Mouse (Mus musculus) heart, embryonic 11.5 days (tissue): ENCODE measurements around the gene Fermt3. TPM values are rescaled to one million over a fixed set of nuclear protein-coding genes. Genes with fewer than 3 reads are reported as not detected.

Experiments used
- ATAC-seq: fragments of 200-750 bp; cut with Nextera tagmentation; replicated peaks from 2 replicates; pipeline ENCODE4 v1.8.0; 2017; ENCODE audit warnings: moderate library complexity; ENCODE audit not compliant: insufficient number of reproducible peaks, low FRiP score, low TSS enrichment
- H3K27ac ChIP-seq: fragments of 300-500 bp; sonication (generic); 2 replicates; pipeline ENCODE4 v1.5.1; 2014; ENCODE audit warnings: mild to moderate bottlenecking, low read depth, low read length
- H3K27me3 ChIP-seq: fragments of 300-500 bp; sonication (generic); 2 replicates; pipeline ENCODE4 v1.6.1; 2014; ENCODE audit warnings: mild to moderate bottlenecking, low read length, mixed read lengths; ENCODE audit not compliant: control insufficient read depth, insufficient read depth
- H3K36me3 ChIP-seq: fragments of 300-500 bp; sonication (generic); 2 replicates; pipeline ENCODE4 v1.6.1; 2014; ENCODE audit warnings: mild to moderate bottlenecking, low read length, moderate library complexity, mixed read lengths; ENCODE audit not compliant: control insufficient read depth, insufficient read depth
- H3K4me1 ChIP-seq: fragments of 300-500 bp; sonication (generic); 2 replicates; pipeline ENCODE4 v1.6.1; 2014; ENCODE audit warnings: low read length; ENCODE audit not compliant: control insufficient read depth, insufficient read depth
- H3K4me2 ChIP-seq: fragments of 300-500 bp; sonication (generic); 2 replicates; pipeline ENCODE4 v1.6.1; 2014; ENCODE audit warnings: mild to moderate bottlenecking, moderate library complexity
- H3K4me3 ChIP-seq: fragments of 300-500 bp; sonication (generic); 2 replicates; pipeline ENCODE4 v1.5.1; 2014; ENCODE audit warnings: low read depth, low read length
- H3K9ac ChIP-seq: fragments of 300-500 bp; sonication (generic); 2 replicates; pipeline ENCODE4 v1.6.1; 2014; ENCODE audit warnings: mild to moderate bottlenecking, low read depth, low read length, moderate library complexity
- H3K9me3 ChIP-seq: fragments of 300-500 bp; sonication (generic); replicated peaks from 2 replicates; pipeline ENCODE4 v1.6.1; 2016; ENCODE audit warnings: low read length; ENCODE audit not compliant: control insufficient read depth
- WGBS: fragments of 180-500 bp; shearing (Covaris S2); extraction: QIAGEN DNeasy Blood & Tissue Kit; methylation state at CpG from one replicate; pipeline ENCODE4 v1.1.7; 2014; ENCODE audit not compliant: insufficient replicate concordance; 5-methylcytosine and 5-hydroxymethylcytosine counted together
- polyA plus RNA-seq: library from polyadenylated mRNA; unstranded; fragments of >200 nt; fragmentation: Nextera tagmentation; extraction: Ambion mirVana; gene quantifications from 2 replicates; pipeline ENCODE4 v1.2.1, GENCODE M21; 2014

Gene Fermt3
- polyA plus RNA-seq, 1 experiment from 2014 or later = 11.9 TPM

DNA sequence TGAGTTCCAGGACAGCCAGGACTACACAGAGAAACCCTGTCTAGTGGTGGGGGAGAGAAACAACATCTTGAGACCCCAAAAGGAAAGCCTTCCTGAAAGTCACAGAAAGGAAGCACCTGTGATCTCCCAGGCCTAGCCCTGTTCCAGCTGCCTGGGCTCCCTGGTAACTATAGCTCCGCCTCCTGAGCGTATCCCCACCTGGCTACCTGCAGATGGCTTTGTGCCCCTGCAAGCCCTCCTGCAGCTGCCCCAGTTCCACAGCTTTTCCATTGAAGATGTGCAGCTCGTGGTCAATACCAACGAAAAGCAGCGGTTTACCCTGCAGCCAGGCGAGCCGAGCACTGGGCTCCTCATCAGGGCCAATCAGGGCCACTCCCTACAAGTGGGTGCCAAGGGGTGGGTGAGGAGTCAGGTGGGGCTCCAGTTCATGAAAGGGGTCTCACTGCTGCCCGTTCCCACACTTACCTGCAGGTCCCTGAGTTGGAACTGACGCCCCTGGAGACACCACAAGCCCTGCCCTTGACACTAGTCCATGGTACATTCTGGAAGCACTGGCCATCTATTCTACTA lies 21.5 kb downstream of the Fermt3 start:
- WGBS = 82% methylated on average over 9 of the region's 9 CpGs
- Histone ChIP-seq H3K4me3 (no peak overlapping the region), H3K4me1 (peaks cover 21% of the 10 kb centered on the region), H3K9me3 (peaks cover 4% of the 10 kb centered on the region; the same call in 1 of the 2 replicates), H3K4me2 (no peak overlapping the region), H3K27ac (no peak overlapping the region), H3K36me3 (peaks cover 20% of the 10 kb centered on the region), H3K9ac (no peak overlapping the region), H3K27me3 (no peaks in the 10 kb centered on the region)
- ATAC-seq = no peak

- H3K9ac ChIP-seq = peak within 1 kb of the TSS; percentile 78
- H3K4me3 ChIP-seq = peak within 1 kb of the TSS; percentile 67
- peaks cover 20% of the 10 kb centered on the region for H3K36me3 ChIP-seq
- ATAC-seq = peak; percentile 58
- peak within 1 kb of the TSS; percentile 93 for H3K4me2 ChIP-seq
- no peaks in the 10 kb centered on the region for H3K27me3 ChIP-seq
- peaks cover 22% of the 10 kb centered on the region for H3K4me1 ChIP-seq
- WGBS = under 1% methylated on average over 24 of the region's 24 CpGs
- H3K27ac ChIP-seq = peak within 1 kb of the TSS; percentile 85
- peaks cover 4% of the 10 kb centered on the region; the same call in 1 of the 2 replicates for H3K9me3 ChIP-seq
Observed at GRCm38 (mm10) chr19:6996006-6996405, 23.3 kb downstream of the Fermt3 start, which contains the start of the genes Nudt22 and Trpt1. TSS of gene Nudt22 (minus strand) at chr19:6996117. TSS of gene Trpt1 (plus strand) at chr19:6996131.

GRCm38 (mm10) chr19:6995255-6995991 lies 23.8 kb downstream of the Fermt3 start:
- no peaks in the 10 kb centered on the region for H3K27me3 ChIP-seq
- H3K4me1 ChIP-seq = peaks cover 22% of the 10 kb centered on the region
- H3K27ac ChIP-seq = peak overlapping the region; percentile 50; the same call in 1 of the 2 replicates
- H3K9me3 ChIP-seq = peaks cover 4% of the 10 kb centered on the region; the same call in 1 of the 2 replicates
- peaks cover 19% of the 10 kb centered on the region for H3K36me3 ChIP-seq
- WGBS = 44% methylated on average over 21 of the region's 21 CpGs
- peak overlapping the region; percentile 93 for H3K4me2 ChIP-seq
- peak overlapping the region; percentile 78 for H3K9ac ChIP-seq
- peak overlapping the region; percentile 67 for H3K4me3 ChIP-seq
- no peak for ATAC-seq

- Histone ChIP-seq H3K4me2 (no peak overlapping the region; the same call in 1 of the 2 replicates), H3K27me3 (no peaks in the 10 kb centered on the region), H3K27ac (no peak overlapping the region), H3K36me3 (peaks cover 11% of the 10 kb centered on the region), H3K4me3 (no peak overlapping the region), H3K4me1 (peaks cover 22% of the 10 kb centered on the region), H3K9ac (no peak overlapping the region), H3K9me3 (peaks cover 3% of the 10 kb centered on the region; the same call in 1 of the 2 replicates)
- no peak for ATAC-seq
- WGBS = 88% methylated on average over 8 of the region's 8 CpGs
Observed at GRCm38 (mm10) chr19:6994489-6994888, 24.8 kb downstream of the Fermt3 start.

GRCm38 (mm10) chr19:6994002-6994401 lies 25.3 kb downstream of the Fermt3 start:
- WGBS = 88% methylated on average over 8 of the region's 8 CpGs
- ATAC-seq = no peak
- H3K27ac ChIP-seq = no peak overlapping the region
- peaks cover 8% of the 10 kb centered on the region for H3K36me3 ChIP-seq
- H3K9me3 ChIP-seq = no peaks in the 10 kb centered on the region; the same call in 1 of the 2 replicates
- H3K4me1 ChIP-seq = peaks cover 22% of the 10 kb centered on the region
- no peak overlapping the region for H3K4me3 ChIP-seq
- H3K4me2 ChIP-seq = no peak overlapping the region
- H3K9ac ChIP-seq = no peak overlapping the region
- no peaks in the 10 kb centered on the region for H3K27me3 ChIP-seq

DNA sequence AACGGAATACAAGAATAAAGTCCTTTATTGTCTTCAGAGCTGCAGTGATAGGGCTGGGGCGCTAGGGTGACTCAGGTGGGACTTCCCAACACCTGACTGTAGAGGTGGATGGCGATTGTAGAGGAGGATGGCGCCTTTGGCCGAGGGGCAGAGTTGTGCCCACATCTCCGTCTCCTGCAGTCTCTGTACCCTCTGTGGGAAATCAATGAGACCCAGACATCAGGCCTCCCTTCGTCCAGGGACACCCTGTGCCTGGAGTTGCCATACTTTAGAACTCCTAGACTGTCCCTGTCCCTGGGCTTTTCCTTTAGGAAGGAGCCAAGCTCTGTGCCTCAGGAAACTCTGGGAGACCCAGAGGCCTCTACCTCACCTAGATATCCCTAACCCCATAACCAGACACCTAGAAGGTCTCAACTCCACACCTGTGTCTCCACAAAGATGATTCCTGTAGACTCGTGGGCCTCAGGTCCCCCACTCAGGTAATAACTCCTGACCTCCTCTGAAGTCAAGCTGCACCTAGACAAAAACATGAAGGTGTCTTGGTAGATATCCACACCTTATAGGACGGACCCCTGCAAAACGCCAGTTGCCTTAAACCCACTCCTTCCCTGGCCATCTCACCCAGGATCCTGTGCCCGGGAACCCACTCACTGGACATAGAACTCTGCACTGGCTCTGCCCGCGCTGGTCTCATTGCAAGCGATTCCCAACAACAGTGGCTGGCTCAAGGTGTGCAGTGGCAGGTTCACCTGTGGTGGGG lies 26.1 kb downstream of the Fermt3 start:
- Histone ChIP-seq H3K36me3 (peaks cover 3% of the 10 kb centered on the region; the same call in 1 of the 2 replicates), H3K4me3 (peak overlapping the region; percentile 51), H3K4me2 (peak overlapping the region; percentile 71), H3K9ac (peak overlapping the region; percentile 78), H3K27ac (peak overlapping the region; percentile 69), H3K4me1 (peaks cover 25% of the 10 kb centered on the region), H3K27me3 (no peaks in the 10 kb centered on the region), H3K9me3 (no peaks in the 10 kb centered on the region)
- WGBS = 63% methylated on average over 14 of the region's 14 CpGs
- 0 out of 2 replicates have a peak, but pooled peaks have one; percentile 1 for ATAC-seq

DNA sequence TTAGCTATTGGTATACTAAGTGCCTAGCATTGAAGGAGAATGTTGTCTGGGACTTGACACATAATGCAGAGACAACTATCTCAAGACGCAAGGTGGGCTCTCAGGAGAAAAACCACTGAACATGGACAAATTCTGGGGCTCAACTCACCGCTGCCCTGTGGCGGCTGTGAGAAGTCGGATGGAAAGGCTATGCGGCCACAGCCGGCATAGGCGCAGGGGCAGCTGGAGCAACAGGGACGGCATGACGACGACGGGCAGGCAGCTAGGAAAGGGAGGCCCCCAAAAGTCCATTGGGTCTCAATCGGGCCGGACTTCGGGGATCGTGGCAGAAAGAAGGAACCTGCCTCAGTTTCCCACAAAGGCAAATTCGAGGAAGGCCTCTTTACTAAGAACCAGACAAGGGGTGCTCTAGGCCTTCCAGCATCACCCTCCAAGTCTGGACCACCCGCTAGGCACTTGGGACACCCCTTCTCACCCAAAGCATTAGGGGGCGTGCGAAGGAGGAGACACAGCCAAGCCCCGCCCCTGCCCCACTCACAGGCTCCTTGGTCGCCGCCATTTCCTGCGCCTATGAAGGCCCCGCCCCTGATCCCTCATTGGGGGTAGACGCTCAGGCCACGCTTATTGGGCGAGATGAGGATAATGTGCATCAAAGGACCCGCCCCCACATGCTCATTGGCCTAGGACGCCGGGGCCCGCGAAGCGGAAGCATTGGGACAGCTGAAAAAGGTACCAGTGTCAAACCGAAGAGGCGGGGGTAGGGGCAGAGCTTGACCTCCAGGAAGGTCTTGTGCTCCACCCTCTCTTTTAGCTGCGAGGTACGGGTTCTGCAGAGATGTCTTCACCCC lies 27.0 kb downstream of the Fermt3 start, which contains the start of gene Dnajc4:
Gene Dnajc4, minus strand, starts transcription at position 562 of the 848 bp plus-strand sequence.
- Histone ChIP-seq H3K9me3 (no peaks in the 10 kb centered on the region), H3K4me1 (peaks cover 29% of the 10 kb centered on the region), H3K9ac (peak within 1 kb of the TSS; percentile 78), H3K27me3 (no peaks in the 10 kb centered on the region), H3K36me3 (peaks cover 3% of the 10 kb centered on the region; the same call in 1 of the 2 replicates), H3K4me2 (peak within 1 kb of the TSS; percentile 71), H3K4me3 (peak within 1 kb of the TSS; percentile 51), H3K27ac (peak within 1 kb of the TSS; percentile 69)
- 3% methylated on average over 37 of the region's 37 CpGs for WGBS
- ATAC-seq = peak; percentile 89
